Mouse (Mus musculus): ENCODE data around the gene Msi1. TPM values are rescaled to one million over a fixed set of nuclear protein-coding genes. Genes with fewer than 3 reads are reported as not detected.

The Msi1 gene
- total RNA-seq (2021), result 10 to 100 TPM; 27.0 to 33.2 TPM
- long read RNA-seq, experiment 1, partial matches to known transcripts, result 0 of 1 reads
- long read RNA-seq, experiment 1, other reads (novel, unspliced or antisense), result 1 of 1 reads
- long read RNA-seq, experiment 2, partial matches to known transcripts, result 1 of 2 reads
- long read RNA-seq, experiment 2, other reads (novel, unspliced or antisense), result 1 of 2 reads

DNA sequence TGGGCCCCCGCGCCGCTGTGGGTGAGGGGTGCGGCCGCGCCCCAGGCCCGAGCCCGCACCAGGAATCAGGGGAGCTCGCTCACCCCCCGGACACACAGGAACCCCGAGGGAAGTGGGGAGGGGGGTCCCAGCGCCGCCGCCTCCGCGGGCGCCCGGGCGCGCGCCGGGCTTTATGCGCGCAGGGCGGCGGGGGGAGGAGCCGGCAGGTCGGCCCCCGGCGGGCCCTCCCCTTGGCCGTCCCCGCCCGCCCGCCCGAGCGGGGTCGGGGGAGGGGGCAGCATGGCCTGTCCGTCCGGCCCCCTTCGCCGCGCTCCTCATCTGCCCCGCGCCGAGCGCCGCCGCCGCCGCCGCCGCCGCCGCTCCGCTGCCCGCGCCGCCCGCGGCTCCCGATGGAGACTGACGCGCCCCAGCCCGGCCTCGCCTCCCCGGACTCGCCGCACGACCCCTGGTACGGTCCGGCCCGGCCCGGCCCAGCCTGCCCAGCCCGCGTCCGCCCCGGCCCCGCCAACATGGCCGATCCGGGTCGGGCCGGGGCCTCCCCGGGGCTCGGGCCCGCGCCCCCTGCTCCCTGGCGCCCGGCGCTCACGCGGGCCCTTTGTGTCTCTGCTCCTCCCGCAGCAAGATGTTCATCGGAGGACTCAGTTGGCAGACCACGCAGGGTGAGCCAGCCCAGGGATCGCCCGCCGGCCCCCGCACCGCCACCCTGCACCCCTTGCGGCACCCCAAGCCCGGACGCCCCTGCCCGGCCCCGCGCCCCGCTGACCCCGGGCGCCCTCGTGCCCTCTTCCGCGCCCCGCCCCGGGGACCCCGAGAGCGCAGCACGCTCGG lies at the start of gene Msi1:
Msi1 (plus strand) TSS at position 241 of the 828 bp plus-strand sequence.
- no peak for DNase-seq (ENCODE audit: low spot score in 2 of 2)

DNA sequence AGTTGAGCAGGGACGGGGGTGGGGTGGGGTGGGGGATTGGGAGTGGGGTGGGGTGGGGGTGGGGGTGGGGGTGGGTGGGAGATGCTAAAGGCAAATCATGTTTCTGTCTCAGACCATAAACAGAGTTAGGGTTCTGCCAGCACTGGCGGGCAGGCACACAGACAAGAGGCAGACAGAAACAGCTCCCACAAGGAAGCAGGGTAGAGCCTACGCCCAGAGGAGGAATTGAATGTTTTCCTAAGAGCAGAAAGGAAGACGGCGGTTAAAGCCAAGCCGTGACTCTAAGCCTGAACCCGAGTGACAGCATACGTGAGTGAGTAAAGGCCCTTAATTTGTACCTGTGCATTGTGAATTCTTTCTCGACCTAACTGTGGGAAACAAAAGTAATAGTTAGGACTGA lies 37.5 kb upstream of the Msi1 start:
- DNase-seq (ENCODE audit: low spot score in 2 of 2), result no peak

DNA sequence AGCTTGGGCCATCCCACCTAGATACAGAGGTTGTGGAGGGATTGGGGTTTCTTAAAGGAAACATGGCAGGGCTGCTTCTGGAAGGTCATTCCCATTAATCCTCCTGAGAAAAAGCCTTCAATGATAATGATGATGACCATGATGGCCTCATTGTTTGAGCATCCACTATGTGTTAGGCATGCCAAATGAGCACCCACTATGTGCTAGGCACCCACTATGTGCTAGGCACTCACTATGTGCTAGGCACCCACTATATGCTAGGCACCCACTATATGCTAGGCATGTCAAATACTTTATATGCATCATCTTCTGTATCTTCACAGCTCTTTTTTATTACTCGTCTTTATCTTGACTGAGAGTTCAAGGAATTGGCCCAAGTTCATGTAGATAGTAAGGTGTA lies 36.4 kb upstream of the Msi1 start:
- no peak for DNase-seq (ENCODE audit: low spot score in 2 of 2)

DNA sequence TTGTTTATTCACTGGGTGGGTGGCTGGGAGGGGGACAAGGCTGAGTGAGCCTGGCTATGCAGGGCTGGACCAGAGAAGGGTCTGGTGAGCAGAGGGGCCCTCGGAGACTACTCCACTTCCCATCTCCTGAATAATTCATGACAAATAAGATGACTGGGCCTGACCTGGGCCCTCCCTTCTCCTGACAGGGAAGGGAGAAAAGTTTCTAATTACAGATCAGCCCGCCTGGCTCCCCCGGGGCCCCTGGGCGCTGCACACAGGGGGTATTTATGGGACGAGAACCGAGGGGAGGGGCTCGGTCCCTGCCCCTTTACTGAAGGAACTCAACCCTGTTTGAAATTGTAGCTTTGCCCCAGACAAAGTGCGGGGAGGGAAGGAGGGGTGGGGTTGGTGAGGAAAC lies 35.2 kb upstream of the Msi1 start:
- no peak for DNase-seq (ENCODE audit: low spot score in 2 of 2)

DNA sequence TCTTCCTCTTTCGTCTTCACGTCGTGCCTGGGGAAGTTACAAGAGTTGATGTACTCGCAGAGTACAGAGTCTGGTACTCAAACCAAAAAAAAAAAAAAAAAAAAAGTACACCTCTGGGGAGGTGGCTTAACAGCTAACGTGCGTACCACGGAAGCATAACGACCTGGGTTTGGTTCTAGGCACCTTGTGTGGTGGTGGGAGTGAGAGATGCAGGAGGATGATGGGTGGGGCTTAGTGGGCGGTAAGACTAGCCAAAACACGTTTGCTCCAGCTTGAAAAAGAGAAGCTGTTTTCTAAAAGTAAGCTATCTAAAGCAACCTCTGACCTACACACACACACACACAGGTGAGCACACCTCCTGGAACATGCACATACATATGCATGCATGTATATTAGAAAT lies 34.6 kb upstream of the Msi1 start:
- DNase-seq (ENCODE audit: low spot score in 2 of 2), result no peak

DNA sequence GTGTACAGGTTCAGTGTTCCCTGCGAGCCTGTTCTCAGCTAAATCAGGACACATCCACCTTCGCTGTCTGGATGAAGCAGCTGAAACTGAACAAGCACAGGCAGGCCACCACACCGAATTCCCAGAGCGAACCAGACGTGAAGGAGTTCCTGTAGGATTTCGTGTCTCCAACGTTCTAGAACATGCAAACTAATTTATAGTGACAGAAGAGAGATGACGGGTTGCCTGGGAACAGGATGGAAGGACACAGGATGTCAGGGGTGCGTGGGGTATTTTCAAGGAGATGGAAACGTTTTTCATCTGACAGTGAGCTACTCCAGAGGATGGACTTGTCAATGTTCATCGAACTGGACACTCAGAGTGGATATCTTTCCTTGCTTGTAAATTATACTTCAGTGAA lies 32.7 kb upstream of the Msi1 start:
- DNase-seq (ENCODE audit: low spot score in 2 of 2), result no peak

DNA sequence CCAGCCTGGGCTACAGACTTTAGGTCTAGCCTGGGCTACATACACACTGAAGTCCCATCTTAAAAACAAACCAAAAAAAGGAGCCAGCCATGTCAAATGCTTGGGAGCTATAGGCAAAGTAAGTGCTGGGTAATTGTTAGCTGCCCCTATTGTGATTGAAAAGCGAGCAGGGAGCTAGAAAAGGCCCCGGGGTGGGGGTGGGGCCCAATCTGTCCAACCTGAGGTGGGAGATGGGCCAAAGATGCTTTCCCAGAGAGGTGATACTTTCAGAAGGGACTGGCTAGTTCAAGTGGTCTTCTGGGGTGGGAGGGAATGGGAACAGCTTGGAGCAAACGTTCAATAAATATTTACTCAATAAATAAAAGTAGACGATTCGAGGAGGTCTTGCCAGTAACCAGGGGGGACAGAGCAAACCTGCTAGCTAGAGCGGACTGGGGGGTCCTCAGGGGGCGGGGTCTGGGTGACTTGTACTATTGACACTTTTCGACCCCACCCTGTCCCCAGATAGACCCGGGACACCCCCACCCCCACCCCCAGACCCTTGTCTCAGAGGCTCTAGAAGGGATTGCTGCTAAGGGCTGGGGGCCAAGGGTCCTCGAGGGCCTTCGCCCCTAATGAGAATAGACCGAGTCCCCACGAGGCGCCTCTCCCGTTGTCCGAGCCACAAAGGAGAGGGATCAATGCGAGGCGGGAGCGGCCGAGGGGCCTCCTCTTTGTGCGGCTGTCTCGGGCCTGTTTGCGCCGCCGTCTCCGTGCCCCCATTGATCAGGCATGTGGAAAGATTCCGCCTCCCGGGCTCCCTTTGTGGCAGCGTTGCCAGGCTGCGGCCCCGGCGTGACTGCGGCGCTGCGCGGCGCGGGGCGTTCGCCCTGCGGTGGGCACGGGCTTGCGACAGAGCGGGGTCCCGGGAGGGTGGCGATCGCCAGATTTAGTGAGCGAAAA lies 31.3 kb upstream of the Msi1 start:
- DNase-seq (ENCODE audit: low spot score in 2 of 2), result no peak

DNA sequence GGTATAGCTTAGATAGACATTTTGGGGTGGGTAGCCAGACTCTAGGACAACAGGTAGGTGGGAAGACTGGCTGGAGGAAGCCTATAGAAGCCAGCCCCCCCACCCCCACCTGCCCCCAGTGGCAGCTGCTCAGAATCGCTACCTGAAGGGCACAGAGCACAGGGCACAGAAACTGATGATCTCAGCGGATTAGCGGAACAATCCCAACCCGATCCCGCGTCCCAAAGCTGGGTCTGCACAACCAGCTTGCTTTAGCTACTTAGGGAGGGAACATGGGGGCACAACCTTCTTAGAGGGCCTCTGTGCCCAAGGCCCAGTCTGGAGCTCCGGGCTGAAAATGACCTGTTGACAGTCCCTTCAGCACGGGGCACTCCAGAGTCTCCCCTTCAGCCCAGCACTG lies 27.3 kb upstream of the Msi1 start:
- DNase-seq (ENCODE audit: low spot score in 2 of 2), result no peak

DNA sequence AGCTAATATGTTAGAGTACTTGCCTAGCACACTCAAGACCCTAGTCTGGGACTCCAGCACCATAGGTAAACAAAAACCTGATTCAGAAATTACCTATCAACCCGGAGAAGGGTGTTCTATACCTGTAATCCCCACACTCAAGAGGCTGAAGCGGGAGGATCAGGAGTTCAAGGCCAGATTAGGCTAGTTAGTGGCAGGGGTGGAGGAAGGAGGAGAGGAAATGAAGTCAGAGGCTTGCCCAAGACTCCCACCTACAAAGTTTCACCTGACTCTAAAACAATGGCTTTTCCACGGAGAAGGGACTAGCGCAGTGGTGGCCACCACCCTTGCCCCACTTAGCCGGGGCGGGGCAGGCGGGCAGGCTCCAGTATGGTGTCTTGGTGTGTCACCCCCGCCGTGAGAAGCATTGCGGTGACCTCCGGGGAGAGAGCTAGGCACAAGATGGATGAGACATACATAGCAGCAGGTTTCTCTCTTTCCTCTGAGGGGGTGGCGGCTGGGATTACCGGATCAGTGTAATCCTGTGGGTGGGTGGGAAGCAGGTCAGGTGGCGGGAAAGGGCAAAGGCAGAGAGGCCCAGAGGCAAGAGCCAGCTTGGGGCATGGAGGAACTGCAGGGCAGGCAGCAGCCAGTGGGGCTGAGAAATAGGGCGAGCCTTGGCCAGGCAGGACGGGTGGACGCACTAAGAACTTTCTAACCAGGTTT lies 25.8 kb upstream of the Msi1 start:
- DNase-seq (ENCODE audit: low spot score in 2 of 2), result no peak

DNA sequence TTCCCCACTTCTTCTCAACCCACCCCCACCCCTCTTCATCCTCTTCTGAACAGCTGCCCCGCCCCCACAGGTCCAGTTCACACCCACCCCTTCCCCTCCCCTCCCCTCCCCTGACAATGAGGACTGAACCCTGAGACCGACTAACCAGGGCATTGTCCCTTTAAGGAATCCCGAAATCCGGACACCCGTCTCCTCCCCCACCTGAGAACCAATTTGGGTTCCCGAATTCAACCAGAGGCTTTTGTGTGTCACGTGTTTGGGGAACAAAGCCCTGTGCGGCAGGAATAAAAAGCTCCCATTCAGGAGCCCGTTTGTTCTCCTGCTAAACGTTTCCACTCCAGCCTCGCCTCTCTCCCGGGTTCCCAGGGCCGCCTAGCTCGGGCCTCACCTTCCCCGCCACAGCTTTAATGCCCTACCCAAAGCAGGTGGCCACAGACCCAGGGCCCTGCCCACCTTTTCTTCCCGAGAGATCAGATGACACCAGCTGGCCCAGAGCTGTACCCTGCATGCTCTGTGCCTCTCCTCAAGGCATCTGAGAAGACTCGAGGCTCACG lies 25.1 kb upstream of the Msi1 start:
- DNase-seq (ENCODE audit: low spot score in 2 of 2), result no peak

DNA sequence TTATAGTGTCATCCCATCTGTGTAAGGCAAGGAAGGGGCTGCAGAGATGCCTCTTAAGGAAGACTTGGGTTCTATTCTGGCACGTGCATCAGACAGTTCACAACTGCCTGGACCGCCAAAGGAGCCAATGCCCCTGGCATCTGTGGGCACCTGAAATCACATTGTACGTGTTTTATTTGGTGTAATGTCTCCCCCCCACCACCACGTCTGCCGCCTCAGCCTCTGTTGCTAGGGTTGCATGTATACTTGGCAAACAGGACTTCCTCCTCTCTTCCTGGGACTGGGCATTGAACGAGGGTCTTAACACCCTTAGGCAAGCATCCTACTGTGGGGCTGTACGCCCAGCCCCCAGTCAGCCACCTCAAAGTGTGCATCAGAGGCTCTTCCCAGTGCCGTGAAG lies 24.2 kb upstream of the Msi1 start:
- DNase-seq (ENCODE audit: low spot score in 2 of 2), result no peak

DNA sequence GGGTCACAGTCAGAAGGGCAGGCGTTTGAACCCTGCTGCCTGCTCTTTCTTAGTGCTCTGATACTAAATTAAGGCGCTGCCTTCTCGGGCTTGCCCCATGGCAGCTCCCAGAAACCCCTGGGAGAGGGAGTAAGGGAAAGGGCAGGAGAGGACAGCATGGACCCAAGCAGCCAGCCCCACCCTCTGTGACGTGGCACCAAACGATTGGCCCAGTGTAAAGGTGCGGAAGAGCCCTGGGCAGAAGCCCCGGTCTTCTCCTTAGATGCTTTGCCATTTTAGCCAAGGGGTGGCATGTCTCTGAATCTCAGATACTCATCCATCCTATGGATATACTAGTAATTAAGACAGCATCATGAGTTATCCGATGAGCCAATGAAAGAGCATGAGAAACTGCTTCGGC lies 21.3 kb upstream of the Msi1 start:
- no peak for DNase-seq (ENCODE audit: low spot score in 2 of 2)

DNA sequence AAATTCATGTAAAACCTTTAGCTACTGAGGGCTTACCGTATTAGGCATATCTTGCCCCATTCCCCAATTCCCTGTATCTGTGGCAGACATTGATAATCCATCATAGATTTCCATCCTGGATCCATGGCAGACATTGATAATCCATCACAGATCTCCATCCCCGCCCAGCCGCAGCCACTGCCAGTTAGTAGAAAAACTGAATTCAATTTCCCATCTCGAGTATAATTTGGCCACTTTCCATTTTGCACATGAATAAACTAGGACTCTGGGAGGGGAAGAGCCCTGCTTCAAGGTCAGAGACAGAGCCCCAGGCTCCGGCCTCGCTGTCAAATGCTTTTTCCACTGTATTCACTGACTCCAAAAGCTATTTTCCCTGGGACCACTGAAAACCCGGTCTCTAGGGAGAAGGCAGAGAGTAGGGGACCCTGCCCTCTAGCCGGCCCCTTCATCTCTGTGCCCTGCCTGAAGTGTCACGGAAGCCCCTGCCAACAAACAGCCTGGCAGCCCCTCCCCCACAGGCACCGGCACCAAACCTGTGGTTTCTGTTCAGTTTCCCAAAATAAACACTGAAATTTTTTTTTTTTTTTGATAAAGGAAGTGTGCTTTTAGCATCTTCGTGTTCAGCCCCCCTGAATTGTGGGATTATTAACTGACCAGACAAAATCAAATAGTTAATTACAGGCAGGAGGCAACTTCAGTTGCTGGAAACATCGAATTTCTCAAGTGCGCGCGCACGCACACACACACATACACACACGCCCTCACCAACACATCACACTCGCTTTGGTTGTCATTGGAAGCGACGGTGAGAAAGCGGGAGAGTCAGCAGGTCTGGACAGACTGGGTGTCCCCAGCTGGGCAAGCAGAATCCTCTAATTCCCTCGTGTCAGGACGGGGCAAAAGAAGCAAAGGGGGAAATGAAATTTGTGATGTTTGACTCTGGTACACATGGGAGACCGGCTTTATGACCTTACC lies 14.0 kb upstream of the Msi1 start:
- no peak for DNase-seq (ENCODE audit: low spot score in 2 of 2)

DNA sequence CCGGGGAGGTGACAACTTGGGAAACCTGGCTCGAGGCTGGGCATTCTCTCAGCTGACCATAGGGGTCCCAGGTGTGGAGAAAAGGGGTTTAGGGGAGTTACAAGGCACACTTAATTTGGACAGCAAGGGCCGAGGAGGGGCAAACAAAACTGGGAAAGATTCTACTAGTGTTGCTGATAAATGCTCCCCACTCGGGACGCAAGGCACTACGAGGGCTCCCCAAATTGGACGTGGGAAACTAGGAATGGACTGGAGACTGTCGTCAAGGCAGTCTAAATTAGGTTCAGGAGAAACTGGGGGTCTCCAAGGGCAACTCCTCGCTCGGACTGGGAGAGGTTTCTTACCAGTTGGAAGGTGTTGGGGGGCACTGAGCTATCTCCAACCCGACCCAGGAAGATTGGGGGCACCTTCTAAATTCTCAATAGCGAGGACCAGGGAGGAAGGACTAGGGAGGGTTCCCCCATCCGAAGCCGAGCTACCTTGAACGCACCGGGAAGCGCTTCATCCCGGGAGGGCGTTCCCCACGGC lies 504 bp upstream of the Msi1 start:
- DNase-seq (ENCODE audit: low spot score in 2 of 2), result no peak

DNA sequence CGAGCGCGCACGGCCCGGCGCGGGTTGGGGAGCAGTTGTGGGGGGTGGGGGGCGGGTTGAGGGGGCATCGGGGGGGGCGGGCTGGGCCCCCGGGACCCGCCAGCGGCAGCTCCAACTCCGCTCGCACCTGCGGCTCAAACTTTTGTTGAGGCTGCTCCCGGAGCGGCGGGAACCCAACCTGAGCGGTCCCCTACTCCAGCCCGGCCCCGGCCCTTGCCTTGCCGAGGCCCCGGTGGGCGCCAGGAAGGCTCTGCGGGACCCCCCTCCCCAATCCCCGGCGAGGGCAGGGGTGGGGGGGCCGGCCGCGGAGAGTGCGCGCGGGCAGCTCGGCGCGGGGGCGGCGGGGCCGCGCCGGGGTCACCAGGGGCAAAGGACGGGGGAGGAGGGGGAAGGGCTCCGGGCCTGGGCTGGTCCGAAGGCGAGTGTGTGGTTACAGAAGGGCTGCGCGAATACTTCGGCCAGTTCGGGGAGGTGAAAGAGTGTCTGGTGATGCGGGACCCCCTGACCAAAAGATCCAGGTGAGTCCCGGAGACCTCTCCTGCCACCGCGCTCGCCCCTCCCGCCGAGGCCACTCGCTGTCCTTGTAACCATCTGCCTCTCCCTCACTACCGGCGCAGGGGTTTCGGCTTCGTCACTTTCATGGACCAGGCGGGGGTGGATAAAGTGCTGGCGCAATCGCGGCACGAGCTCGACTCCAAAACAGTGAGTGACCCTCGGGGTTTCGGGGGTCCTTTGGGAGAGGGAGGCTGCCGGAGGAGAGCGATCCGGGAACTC lies 975 bp downstream of the Msi1 start:
- DNase-seq (ENCODE audit: low spot score in 2 of 2), result no peak

DNA sequence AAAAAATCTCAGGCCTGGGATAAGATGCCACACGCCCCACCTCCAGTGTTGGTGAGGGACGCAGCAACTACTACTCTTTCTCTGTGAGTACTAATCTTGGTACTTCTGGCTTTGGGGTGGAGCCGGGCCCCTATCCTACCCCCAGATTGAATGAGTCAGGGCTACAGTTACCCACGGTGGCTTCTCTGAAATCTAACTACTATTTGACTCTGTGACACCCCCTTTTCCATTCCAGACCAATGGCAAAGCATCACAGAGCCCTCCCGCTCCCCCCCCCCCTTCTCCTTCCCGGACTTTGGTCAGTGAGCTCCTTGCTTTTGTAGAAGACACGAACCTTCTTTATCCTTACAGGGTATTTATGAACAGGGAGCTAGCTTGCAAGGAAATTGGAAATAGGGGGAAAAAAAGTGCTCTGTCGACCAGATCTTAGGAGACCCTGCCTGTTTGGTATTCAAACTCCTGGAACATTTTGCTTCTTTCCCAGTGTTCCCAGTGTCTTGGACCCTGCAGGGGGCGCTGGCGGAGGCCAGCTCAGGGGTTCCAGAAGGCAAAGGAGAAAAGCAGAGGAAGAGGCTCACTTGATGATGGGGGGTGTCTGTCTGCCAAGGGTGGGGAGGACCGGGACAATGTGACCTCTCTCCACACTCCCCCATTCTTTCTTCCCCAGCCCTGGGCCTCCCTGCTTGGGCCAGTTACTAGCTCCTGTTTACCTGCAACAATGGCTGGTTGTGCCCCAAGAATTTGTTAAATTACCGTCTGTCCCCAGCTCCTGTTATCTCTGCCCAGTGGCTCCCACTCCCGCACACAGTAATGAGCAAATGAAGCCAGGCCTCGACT lies 1.9 kb downstream of the Msi1 start:
- DNase-seq (ENCODE audit: low spot score in 2 of 2), result no peak

DNA sequence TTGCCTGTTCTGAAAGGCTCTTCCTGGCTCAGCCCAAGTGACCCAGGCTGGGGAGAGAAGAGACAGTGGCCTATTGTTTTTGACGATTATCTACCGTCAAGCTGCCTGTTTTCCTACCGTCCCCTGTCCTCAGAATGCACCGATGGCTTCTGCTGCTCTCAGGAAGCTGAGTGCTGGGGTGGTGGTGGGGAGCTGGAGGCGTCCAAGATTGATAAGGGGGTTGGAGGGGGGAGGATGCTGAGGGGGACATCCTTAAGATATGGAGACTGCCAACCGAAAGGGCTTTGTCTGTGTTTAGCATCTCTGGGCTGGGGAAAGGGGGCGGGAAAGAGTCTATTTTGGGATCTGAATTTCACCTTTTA lies 2.5 kb downstream of the Msi1 start:
- no peak for DNase-seq (ENCODE audit: low spot score in 2 of 2)

DNA sequence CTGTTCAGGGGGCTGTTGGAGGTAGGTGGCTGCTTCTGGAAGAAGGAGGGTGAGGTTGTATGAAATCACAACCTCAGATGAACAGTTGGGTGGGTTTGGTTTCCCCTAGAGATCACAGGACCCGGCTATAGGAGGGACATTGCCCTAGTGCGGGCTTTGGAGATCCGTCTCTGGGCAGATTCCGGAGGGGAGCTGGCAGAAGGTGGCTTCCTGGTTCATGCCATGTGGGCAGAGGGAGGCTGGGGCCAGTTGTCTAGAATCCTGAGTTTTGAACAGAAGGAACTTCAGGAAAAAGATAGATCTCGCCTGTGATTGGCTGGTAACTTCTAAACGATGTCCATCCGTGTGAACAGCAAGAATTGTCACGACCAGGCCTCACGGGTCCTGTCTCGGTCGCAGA lies 3.0 kb downstream of the Msi1 start:
- DNase-seq (ENCODE audit: low spot score in 2 of 2), result no peak

Measured in adrenal gland, postnatal 4 days (tissue).